Mouse (Mus musculus) C2C12 (cell line): ENCODE results near the gene Ormdl3.

Source experiments
- CEBPB ChIP-seq: IDR thresholded peaks from one replicate; pipeline ENCODE4 v1.6.1; 2011; ENCODE audit warnings: low read depth, mild to moderate bottlenecking, control low read depth, moderate library complexity
- CTCF ChIP-seq: IDR thresholded peaks from one replicate; pipeline ENCODE4 v1.5.1; 2011; ENCODE audit not compliant: control insufficient read depth, insufficient read depth, insufficient read length
- FOSL1 ChIP-seq: IDR thresholded peaks from one replicate; pipeline ENCODE4 v1.8.0; 2011; ENCODE audit warnings: mild to moderate bottlenecking, low read length; ENCODE audit not compliant: poor library complexity, insufficient read depth, severe bottlenecking
- MAX ChIP-seq: IDR thresholded peaks from one replicate; pipeline ENCODE4 v1.6.1; 2011; ENCODE audit warnings: mild to moderate bottlenecking, control low read depth
- USF1 ChIP-seq: IDR thresholded peaks from one replicate; pipeline ENCODE4 v1.6.1; 2011; ENCODE audit warnings: low read depth, mild to moderate bottlenecking, control low read depth, moderate library complexity

DNA sequence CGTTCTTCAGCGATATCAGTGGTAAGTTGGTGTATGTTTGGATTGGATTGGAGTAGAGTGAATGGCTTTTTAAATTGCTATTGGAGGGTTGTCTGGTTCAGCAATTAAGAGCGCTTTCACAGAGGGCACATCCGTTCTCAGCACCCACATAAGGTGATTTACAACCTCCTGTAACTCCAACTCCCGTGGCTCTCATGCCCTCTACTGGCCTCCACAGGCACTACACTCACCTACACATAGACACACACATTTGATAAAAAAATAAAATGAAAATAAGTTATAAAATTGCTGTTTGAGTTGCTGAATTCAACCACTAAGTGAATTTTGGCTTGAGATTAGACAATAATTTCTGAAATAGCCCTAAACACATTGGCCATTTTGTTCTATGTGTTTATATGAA lies 46.8 kb downstream of the Ormdl3 start:
- TF ChIP-seq CTCF (no peak), MAX (no peak), USF1 (no peak), FOSL1 (no peak), CEBPB (no peak)
